Mouse (Mus musculus) brain, embryonic 14.5 days (tissue): Measurements from ENCODE around the gene Tmcc3.

Experiments
- CTCF ChIP-seq: fragments of 200-500 bp; IDR thresholded peaks from 2 replicates; pipeline ENCODE4 v1.5.1; 2012; ENCODE audit warnings: inconsistent platforms, mild to moderate bottlenecking, moderate library complexity, borderline replicate concordance; ENCODE audit not compliant: insufficient read depth, insufficient read length; ENCODE audit errors: extremely low read depth
- POLR2A ChIP-seq: fragments of 200-500 bp; IDR thresholded peaks from 2 replicates; pipeline ENCODE4 v1.6.1; 2012; ENCODE audit warnings: mild to moderate bottlenecking, inconsistent platforms, borderline replicate concordance; ENCODE audit not compliant: poor library complexity, insufficient read depth, insufficient read length, severe bottlenecking; ENCODE audit errors: extremely low read depth

DNA sequence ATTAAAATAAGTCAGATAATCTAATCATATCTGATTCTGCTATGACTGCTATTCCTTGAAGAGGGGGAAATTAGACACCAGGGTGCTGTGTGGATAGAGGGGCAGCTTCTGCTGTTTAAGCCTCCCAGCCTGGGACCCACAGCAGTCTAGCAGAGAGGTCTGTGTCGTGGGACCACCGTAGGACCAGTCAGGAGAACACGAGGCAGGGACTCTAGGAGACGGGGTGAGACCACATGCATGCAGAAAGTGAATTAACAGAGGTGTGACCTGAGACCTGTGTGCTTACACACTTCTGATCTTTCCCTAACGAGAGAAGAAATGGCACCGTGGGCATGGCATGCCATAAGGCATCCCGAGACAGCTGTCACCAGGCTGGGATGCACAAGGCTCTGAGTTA lies 189.1 kb downstream of the Tmcc3 start:
- TF ChIP-seq CTCF: no peak
- TF ChIP-seq POLR2A: no peak
